Mouse (Mus musculus) NIH3T3 (cell line): ENCODE measurements at regions not wholly inside any gene's neighbourhood (a gene's known extent, or its start where the extent isn't known, plus 50 kb on each side); places are given as distances from the start of the nearest gene placed in this dataset.

ENCODE experiments used
- DNase-seq: peaks from one replicate; pipeline ENCODE4 v3.0.0-alpha.2; 2012; ENCODE audit warnings: low read depth

GRCm38 (mm10) chr1:3900354-3900753, 907.3 kb upstream of the Gm37988 start:
- no peak for DNase-seq

GRCm38 (mm10) chr1:3903432-3903831, 904.3 kb upstream of the Gm37988 start:
- peak; percentile 12 for DNase-seq

- DNase-seq: no peak
These were observed 895.2 kb upstream of the Gm37988 start for GRCm38 (mm10) chr1:3912499-3912898.

GRCm38 (mm10) chr1:3913631-3914030, 894.1 kb upstream of the Gm37988 start:
- no peak for DNase-seq
